Mouse (Mus musculus) testis, adult 2 months (tissue): ENCODE results near the gene Cachd1. TPM values are rescaled to one million over a fixed set of nuclear protein-coding genes. Genes with fewer than 3 reads are reported as not detected.

Source experiments
- H3K27ac ChIP-seq: fragments of 200-500 bp; 2 replicates; pipeline ENCODE4 v1.5.1; 2012; ENCODE audit warnings: low read depth, low read length; ENCODE audit not compliant: control insufficient read depth, insufficient read depth
- H3K27me3 ChIP-seq: fragments of 200-500 bp; 2 replicates; pipeline ENCODE4 v1.6.1; 2012; ENCODE audit warnings: mild to moderate bottlenecking, low read length, moderate library complexity; ENCODE audit not compliant: control insufficient read depth, insufficient read depth
- H3K36me3 ChIP-seq: fragments of 200-500 bp; 2 replicates; pipeline ENCODE4 v1.6.1; 2012; ENCODE audit warnings: mild to moderate bottlenecking, low read length; ENCODE audit not compliant: control insufficient read depth, insufficient read depth
- H3K4me1 ChIP-seq: fragments of 200-500 bp; 2 replicates; pipeline ENCODE4 v1.6.1; 2012; ENCODE audit warnings: low read length; ENCODE audit not compliant: control insufficient read depth, insufficient read depth
- H3K4me3 ChIP-seq: fragments of 200-500 bp; 2 replicates; pipeline ENCODE4 v1.5.1; 2012; ENCODE audit warnings: low read depth, mild to moderate bottlenecking, low read length, moderate library complexity, mixed read lengths; ENCODE audit not compliant: control insufficient read depth
- CTCF ChIP-seq: fragments of 200-500 bp; IDR thresholded peaks from 2 replicates; pipeline ENCODE4 v1.5.1; 2012; ENCODE audit warnings: low read depth, mild to moderate bottlenecking, inconsistent platforms, low read length, moderate library complexity; ENCODE audit not compliant: control insufficient read depth, insufficient read depth, insufficient replicate concordance
- POLR2A ChIP-seq: fragments of 200-500 bp; IDR thresholded peaks from 2 replicates; pipeline ENCODE4 v1.6.1; 2012; ENCODE audit warnings: low read depth, mild to moderate bottlenecking, inconsistent platforms, low read length, moderate library complexity; ENCODE audit not compliant: control insufficient read depth
- polyA plus RNA-seq: library from polyadenylated mRNA; depleted of rRNA; stranded (reverse); fragments of >200 nt; gene quantifications from 2 replicates; pipeline ENCODE4 v1.2.3, GENCODE M21; 2012; rRNA removed

Gene Cachd1
- 10.0 and 12.1 TPM in 2 replicates for polyA plus RNA-seq

DNA sequence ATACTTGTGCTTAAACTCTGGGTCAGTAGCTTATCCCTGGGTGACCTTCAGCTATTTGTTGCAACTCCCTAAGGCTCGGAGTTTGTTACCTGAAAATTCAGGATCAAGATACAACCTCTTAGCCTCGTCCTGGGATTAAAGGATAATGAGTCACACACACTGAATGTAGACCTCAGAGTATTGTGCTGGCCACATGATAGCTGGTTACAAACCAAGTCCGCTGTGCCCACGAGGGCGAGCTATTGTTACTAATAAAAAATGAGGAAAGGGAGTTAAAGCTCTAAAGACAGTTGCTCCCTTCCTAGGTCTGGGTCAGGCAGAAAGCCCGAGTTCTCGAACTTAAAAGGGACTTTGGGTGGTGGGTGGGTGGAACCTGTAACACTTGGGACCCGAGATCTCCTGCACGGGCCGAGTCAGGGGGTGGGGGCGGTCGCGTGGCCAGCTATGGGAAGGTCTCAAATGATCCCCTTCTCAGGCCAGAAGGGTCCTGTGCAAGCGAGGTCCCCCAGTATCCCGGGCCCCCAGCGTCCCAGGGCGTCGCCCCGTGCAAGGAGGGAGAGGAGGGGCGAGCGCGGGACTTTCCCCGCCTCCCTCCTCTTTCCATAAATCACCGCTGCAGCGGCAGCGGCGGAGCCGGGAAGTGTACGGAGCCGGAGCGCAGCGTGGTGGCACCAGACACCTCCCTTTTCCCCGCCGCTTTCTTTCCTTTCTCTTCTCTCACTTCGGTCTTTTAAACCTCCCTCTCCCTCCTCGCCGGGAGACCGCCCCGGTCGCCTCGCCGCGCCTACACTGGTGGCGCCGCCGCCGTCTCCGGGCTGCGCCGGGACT is at the start of gene Cachd1:
Cachd1 (plus strand) TSS at position 633 of the 828 bp plus-strand sequence.
- H3K36me3 ChIP-seq = no peaks in the 10 kb centered on the region
- H3K27ac ChIP-seq = no peak within 1 kb of the TSS
- H3K4me3 ChIP-seq = peak within 1 kb of the TSS; percentile 30
- peaks cover 9% of the 10 kb centered on the region for H3K4me1 ChIP-seq
- TF ChIP-seq POLR2A (no peak), CTCF (no peak)
- no peaks in the 10 kb centered on the region for H3K27me3 ChIP-seq

DNA sequence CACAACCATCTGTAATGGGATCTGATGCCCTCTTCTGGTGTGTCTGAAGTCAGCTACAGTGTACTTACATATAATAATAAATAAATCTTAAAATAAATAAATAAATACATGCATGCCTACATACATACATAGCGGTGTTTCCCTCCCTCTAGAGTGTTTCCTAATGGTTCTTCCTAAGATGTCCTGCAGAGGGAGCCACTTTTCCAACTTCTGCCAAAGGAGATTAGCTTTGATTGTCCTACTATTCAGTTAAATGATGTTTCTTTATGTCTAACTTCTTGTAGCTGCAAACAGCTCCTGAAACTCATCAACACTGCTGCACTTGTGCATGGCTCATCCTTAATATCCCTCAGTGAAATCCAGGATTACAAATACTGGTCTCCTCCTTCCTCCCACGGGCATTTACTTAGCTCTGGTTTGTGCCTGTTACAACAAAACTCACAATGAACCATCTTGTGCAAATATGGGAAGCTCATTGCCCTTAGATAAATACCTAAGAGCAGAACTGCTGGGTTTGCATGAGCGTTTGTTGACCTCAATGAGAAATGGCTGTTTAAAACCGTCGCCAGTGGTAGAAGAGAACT is 47.5 kb upstream of the Cachd1 start:
- Histone ChIP-seq H3K4me1 (no peaks in the 10 kb centered on the region), H3K4me3 (no peak overlapping the region), H3K27me3 (no peaks in the 10 kb centered on the region), H3K36me3 (no peaks in the 10 kb centered on the region), H3K27ac (no peak overlapping the region)
- TF ChIP-seq POLR2A (no peak), CTCF (no peak)

DNA sequence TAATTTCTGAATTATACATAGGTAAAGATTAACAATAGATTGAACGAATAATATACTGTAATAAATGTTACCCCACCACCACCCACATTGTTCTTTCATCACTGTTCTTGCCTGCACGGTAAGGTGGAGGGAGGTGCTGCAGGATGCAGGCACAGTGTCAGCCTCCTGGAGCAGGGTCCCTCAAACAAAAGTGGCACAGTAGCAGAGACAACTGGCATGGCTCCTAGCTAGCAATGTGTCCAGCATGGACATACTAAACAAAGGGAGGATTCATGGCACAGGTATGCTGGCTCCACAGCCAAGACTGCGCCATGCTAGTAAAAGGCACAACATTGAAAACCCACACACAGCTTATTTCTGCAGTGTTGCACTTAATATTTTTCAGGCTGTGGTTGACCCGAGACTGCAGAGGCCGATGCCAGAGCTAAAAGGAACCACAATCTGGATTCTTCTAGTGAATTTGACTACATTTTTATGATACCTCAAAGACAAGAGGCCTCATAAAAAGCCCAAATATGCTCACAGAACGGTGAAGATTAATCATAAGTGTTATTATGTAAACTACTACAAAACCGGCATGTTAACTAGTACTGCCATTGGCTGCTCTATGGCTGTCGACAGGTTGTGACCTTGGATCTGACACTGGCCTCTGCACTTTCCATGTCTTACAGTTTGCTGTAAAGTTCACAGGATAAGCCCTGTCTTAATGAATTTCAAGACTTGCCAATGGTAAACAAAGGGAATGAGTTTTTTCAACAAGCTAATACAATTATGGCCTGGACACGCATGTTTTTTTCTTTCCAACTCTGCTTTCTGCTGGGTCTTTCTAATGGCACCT is 41.2 kb upstream of the Cachd1 start:
- Histone ChIP-seq H3K4me3 (no peak overlapping the region), H3K27ac (no peak overlapping the region), H3K27me3 (no peaks in the 10 kb centered on the region), H3K36me3 (no peaks in the 10 kb centered on the region), H3K4me1 (no peaks in the 10 kb centered on the region)
- TF ChIP-seq POLR2A (no peak), CTCF (no peak)

DNA sequence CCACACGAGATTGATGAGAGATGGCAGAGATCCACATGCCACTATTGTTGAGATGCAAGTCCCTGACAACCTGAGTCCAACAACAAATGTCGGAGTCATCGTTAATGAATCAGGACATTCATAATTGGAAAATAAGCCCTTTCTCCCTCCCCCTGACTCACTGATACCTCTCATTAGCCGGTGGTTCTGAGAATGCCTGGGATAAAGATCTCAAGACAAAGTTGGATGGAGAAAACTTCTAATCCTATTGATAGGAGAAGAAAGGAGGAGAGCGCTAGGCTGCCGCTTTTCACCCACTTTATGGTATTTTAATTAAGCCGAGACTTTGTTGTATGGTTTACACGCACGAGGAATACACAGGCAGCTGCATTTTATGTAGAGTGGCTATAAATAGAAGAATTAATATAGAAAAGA is 40.5 kb upstream of the Cachd1 start:
- H3K27me3 ChIP-seq = no peaks in the 10 kb centered on the region
- no peak for TF ChIP-seq POLR2A
- no peak for TF ChIP-seq CTCF
- no peaks in the 10 kb centered on the region for H3K36me3 ChIP-seq
- H3K4me1 ChIP-seq = no peaks in the 10 kb centered on the region
- no peak overlapping the region for H3K27ac ChIP-seq
- H3K4me3 ChIP-seq = no peak overlapping the region

GRCm38 (mm10) chr4:100743615-100744014 is 32.9 kb upstream of the Cachd1 start:
- TF ChIP-seq CTCF (no peak), POLR2A (no peak)
- H3K4me1 ChIP-seq = no peaks in the 10 kb centered on the region
- no peaks in the 10 kb centered on the region for H3K36me3 ChIP-seq
- no peak overlapping the region for H3K4me3 ChIP-seq
- no peaks in the 10 kb centered on the region for H3K27me3 ChIP-seq
- no peak overlapping the region for H3K27ac ChIP-seq

GRCm38 (mm10) chr4:100752278-100752677 is 24.2 kb upstream of the Cachd1 start:
- H3K27ac ChIP-seq = no peak overlapping the region
- H3K4me3 ChIP-seq = no peak overlapping the region
- H3K27me3 ChIP-seq = no peaks in the 10 kb centered on the region
- TF ChIP-seq CTCF (no peak), POLR2A (no peak)
- no peaks in the 10 kb centered on the region for H3K36me3 ChIP-seq
- no peaks in the 10 kb centered on the region for H3K4me1 ChIP-seq

- no peak overlapping the region for H3K4me3 ChIP-seq
- H3K4me1 ChIP-seq = no peaks in the 10 kb centered on the region
- no peak for TF ChIP-seq CTCF
- TF ChIP-seq POLR2A = no peak
- H3K27ac ChIP-seq = no peak overlapping the region
- H3K36me3 ChIP-seq = no peaks in the 10 kb centered on the region
- no peaks in the 10 kb centered on the region for H3K27me3 ChIP-seq
Observed at GRCm38 (mm10) chr4:100755632-100756031, 20.8 kb upstream of the Cachd1 start.
